Mouse (Mus musculus) forebrain, embryonic 10.5 days (tissue): ENCODE measurements around the gene Defb7. TPM values are rescaled to one million over a fixed set of nuclear protein-coding genes. Genes with fewer than 3 reads are reported as not detected.

Experiments used
- DNase-seq: peaks from one replicate; pipeline ENCODE4 v3.0.0-alpha.2; 2017; ENCODE audit warnings: low spot score; ENCODE audit errors: extremely low spot score
- H3K27ac ChIP-seq: fragments of 300-500 bp; sonication (generic); 2 replicates; pipeline ENCODE4 v1.5.1; 2016; ENCODE audit warnings: mild to moderate bottlenecking
- H3K27me3 ChIP-seq: fragments of 300-500 bp; sonication (generic); 2 replicates; pipeline ENCODE4 v1.6.1; 2016; ENCODE audit warnings: mild to moderate bottlenecking; ENCODE audit not compliant: poor library complexity, severe bottlenecking
- H3K36me3 ChIP-seq: fragments of 300-500 bp; sonication (generic); replicated peaks from 2 replicates; pipeline ENCODE4 v1.6.1; 2016; ENCODE audit warnings: mild to moderate bottlenecking, moderate library complexity
- H3K4me1 ChIP-seq: fragments of 300-500 bp; sonication (generic); 2 replicates; pipeline ENCODE4 v1.6.1; 2016
- H3K4me3 ChIP-seq: fragments of 300-500 bp; sonication (generic); 2 replicates; pipeline ENCODE4 v1.5.1; 2016; ENCODE audit warnings: mild to moderate bottlenecking, moderate library complexity
- H3K9me3 ChIP-seq: fragments of 300-500 bp; sonication (generic); 2 replicates; pipeline ENCODE4 v1.6.1; 2016; ENCODE audit warnings: mild to moderate bottlenecking, moderate library complexity
- WGBS: fragments of 180-500 bp; shearing (Covaris S2); methylation state at CpG from one replicate; pipeline ENCODE4 v1.1.7; 2016; 5-methylcytosine and 5-hydroxymethylcytosine counted together
- microRNA-seq: library from miRNA; unstranded; fragments of <30 nt; microRNA quantifications from one replicate; pipeline ENCODE4, GENCODE M21; 2017
- polyA plus RNA-seq: library from polyadenylated mRNA; unstranded; fragments of >200 nt; fragmentation: Nextera tagmentation; extraction: Ambion mirVana; gene quantifications from 2 replicates; pipeline ENCODE4 v1.2.1, GENCODE M21; 2016

Gene Defb7
- not detected in 2 replicates for polyA plus RNA-seq

DNA sequence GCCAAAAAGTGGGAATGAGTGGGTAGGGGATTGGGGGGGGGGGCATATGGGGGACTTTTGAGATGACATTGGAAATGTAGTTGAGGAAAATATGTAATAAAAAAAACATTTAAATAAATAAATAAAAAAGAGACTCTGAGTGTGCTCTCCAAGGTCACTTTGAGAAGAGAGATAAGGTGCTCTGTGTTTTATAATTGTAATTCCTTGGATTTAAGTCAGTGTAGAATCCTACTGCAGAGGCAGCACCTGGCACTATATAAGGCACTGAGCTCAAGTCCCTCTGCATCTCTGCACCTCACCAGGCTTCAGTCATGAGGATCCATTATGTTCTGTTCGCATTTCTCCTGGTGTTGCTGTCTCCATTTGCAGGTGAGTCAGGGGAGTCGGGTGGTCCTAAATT lies at the start of gene Defb7:
TSS of gene Defb7 (plus strand) at position 301 of the 400 bp plus-strand sequence.
- WGBS = 90% methylated on average over 2 of the region's 2 CpGs
- Histone ChIP-seq H3K36me3 (no peaks in the 10 kb centered on the region), H3K4me1 (no peaks in the 10 kb centered on the region), H3K9me3 (peaks cover 22% of the 10 kb centered on the region; the same call in 1 of the 2 replicates), H3K27ac (no peak within 1 kb of the TSS), H3K27me3 (no peaks in the 10 kb centered on the region), H3K4me3 (no peak within 1 kb of the TSS)
- DNase-seq = no peak

DNA sequence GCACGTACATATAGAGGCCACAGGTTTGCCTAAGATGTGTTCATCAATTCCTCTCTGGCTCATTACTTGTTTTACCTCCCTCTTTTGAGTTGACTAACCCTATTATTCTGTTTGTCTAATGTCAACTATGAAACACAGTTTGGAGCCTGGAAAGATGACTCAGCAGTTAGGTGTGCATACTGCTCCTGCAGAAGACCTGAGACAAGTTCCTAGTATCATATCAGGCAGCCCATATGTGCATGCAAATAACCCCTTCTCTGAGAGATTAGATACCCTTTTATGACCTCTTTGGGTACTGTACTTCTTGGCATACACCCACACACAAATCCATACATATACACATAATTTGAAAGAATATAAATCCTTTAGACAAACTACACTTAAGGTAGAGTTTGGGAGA lies 48.5 kb upstream of the Defb7 start:
- H3K4me1 ChIP-seq = no peaks in the 10 kb centered on the region
- H3K36me3 ChIP-seq = no peaks in the 10 kb centered on the region
- WGBS = 83% methylated on average over 1 of the region's 1 CpGs
- H3K9me3 ChIP-seq = peaks cover 31% of the 10 kb centered on the region
- no peak overlapping the region for H3K27ac ChIP-seq
- DNase-seq = no peak
- H3K27me3 ChIP-seq = no peaks in the 10 kb centered on the region
- H3K4me3 ChIP-seq = no peak overlapping the region

DNA sequence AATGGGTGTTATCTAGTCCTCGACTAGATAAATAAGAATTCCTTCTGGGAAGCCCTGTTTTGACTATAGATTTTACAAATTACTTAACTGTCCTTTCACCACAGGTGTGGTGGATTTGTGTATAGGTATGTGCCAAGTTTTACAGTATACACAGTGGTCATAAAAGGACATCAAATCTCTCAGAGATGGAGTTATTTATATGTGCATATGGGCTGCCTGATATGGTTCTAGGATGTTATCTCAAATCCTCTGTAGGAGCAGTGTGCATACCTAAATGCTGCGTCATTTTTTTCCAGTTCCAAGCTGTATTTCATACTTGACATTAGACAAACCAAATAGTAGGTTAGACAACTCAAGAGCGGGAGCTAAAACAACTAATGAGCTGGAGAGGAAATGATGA lies 33.5 kb upstream of the Defb7 start:
- 76% methylated on average over 3 of the region's 3 CpGs for WGBS
- DNase-seq = no peak
- Histone ChIP-seq H3K36me3 (no peaks in the 10 kb centered on the region), H3K27me3 (no peaks in the 10 kb centered on the region), H3K9me3 (peaks cover 22% of the 10 kb centered on the region), H3K27ac (no peak overlapping the region), H3K4me3 (no peak overlapping the region), H3K4me1 (no peaks in the 10 kb centered on the region)

DNA sequence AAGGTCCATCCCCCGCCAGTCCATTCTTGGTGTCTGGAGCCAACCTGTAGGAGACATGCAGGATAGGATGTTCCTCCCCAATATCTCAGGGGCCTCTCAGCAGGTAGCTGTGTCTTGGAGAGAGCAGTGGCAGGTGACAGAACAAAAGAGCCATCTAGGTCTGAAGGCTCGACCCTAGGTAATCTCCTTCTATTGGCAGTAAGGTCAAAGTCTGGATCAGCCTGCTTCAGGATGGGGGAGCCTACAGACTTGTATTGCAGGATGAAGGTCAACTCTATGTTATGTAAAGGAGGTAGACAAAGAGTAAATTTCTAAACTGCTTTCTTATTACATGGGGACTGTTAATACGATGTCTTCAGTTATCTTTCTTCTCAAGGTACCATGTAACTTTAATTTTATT lies 25.9 kb upstream of the Defb7 start:
- no peak for DNase-seq
- H3K36me3 ChIP-seq = no peaks in the 10 kb centered on the region
- H3K27ac ChIP-seq = no peak overlapping the region
- H3K9me3 ChIP-seq = peaks cover 10% of the 10 kb centered on the region
- no peak overlapping the region for H3K4me3 ChIP-seq
- no peaks in the 10 kb centered on the region for H3K4me1 ChIP-seq
- H3K27me3 ChIP-seq = no peaks in the 10 kb centered on the region
- 89% methylated on average over 3 of the region's 3 CpGs for WGBS

GRCm38 (mm10) chr8:19500524-19500923 lies 5.6 kb downstream of the Defb7 start:
- WGBS = 73% methylated on average over 1 of the region's 1 CpGs
- no peaks in the 10 kb centered on the region for H3K36me3 ChIP-seq
- DNase-seq = no peak
- H3K27me3 ChIP-seq = no peaks in the 10 kb centered on the region
- H3K4me1 ChIP-seq = no peaks in the 10 kb centered on the region
- no peak overlapping the region for H3K27ac ChIP-seq
- H3K9me3 ChIP-seq = peaks cover 64% of the 10 kb centered on the region
- no peak overlapping the region for H3K4me3 ChIP-seq

DNA sequence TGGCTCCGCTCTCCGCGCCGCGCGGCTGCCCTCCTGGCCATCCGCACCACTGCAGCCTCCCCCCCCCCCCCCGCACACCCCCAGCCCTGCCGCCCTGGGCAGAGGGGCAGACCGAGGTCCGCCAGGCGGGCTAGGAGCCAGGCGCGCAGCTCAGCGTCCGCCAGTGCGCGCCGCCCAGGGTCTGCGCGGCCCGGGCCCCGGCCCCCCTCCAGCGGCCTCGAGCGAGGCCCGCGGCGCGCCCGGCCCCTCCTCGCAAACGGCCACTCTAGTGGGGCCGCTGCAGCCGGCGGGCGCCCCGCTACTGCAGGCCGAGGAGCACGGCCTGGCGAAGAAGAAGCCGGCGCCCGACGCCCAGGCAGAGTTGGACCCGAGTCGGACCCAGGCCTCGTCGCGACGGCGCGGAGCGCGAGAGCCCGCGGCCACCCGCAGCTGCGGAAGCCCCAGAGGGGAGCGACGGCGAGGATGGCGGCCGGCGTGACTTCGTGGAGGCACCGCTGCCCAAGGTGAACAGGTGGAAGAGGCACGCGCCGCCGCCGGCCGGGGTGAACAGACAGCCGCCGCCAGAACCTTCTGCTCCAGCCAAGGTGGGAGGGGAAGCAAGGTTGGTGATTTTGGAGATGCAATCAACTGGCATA lies 40.4 kb downstream of the Defb7 start:
- H3K9me3 ChIP-seq = peaks cover 63% of the 10 kb centered on the region
- DNase-seq = no peak
- WGBS = 8% methylated on average over 69 of the region's 75 CpGs
- H3K4me1 ChIP-seq = peaks cover 6% of the 10 kb centered on the region; the same call in 1 of the 2 replicates
- H3K27ac ChIP-seq = no peak overlapping the region
- H3K36me3 ChIP-seq = no peaks in the 10 kb centered on the region
- H3K4me3 ChIP-seq = peak overlapping the region; percentile 49
- peaks cover 27% of the 10 kb centered on the region for H3K27me3 ChIP-seq

DNA sequence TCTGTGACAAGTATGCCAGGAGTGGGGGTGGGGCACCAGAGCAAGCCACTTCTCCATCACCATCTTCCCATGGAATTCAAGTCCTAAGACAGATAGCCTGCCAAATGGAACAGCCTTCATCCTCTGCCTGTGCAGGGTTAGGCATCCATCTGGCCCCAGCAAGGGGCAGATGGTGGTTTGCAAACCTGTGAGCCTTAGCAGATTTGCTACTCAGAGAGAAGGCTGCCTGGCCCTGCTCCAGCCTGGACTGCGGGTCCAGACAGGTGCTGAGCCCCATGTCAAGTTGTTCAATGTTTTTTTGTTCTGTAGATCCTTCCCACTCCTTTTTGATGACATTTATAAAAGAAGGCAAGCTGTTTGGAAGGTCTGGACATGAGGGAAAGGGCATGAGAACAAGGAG lies 45.5 kb downstream of the Defb7 start:
- Histone ChIP-seq H3K27me3 (peaks cover 14% of the 10 kb centered on the region), H3K27ac (no peak overlapping the region), H3K4me3 (no peak overlapping the region), H3K36me3 (no peaks in the 10 kb centered on the region), H3K4me1 (peaks cover 2% of the 10 kb centered on the region; the same call in 1 of the 2 replicates), H3K9me3 (peaks cover 67% of the 10 kb centered on the region)
- 71% methylated on average over 1 of the region's 1 CpGs for WGBS
- no peak for DNase-seq

Small RNA genes lying within 50 kb of the gene (microRNA-seq; reads per million reads assigned to microRNA genes)
- gene Gm27288 = not detected
- not detected for gene Gm27852

Other genes starting within 250 kb of the Defb7 start
- gene Defb5, start 247.5 kb upstream of the Defb7 start, polyA plus RNA-seq = not detected in 2 replicates
- not detected in 2 replicates for gene Defb3, start 201.7 kb upstream of the Defb7 start, polyA plus RNA-seq
- gene Defb8, start 47.5 kb upstream of the Defb7 start, polyA plus RNA-seq = not detected in 2 replicates
- not detected in 2 replicates for gene 4930467E23Rik, start 234.5 kb downstream of the Defb7 start, polyA plus RNA-seq